Mouse (Mus musculus) E14TG2a.4 (cell line): ENCODE results near the gene Hhip.

Experiments
- CTCF ChIP-seq: conservative IDR thresholded peaks from 2 replicates; pipeline ENCODE4 v1.5.1; 2014; ENCODE audit warnings: low read length
- NANOG ChIP-seq: IDR thresholded peaks from 2 replicates; pipeline ENCODE4 v1.6.1; 2014; ENCODE audit warnings: borderline replicate concordance, low read length, mixed read lengths
- POU5F1 ChIP-seq: IDR thresholded peaks from 2 replicates; pipeline ENCODE4 v1.6.1; 2014; ENCODE audit warnings: low read length, borderline replicate concordance

DNA sequence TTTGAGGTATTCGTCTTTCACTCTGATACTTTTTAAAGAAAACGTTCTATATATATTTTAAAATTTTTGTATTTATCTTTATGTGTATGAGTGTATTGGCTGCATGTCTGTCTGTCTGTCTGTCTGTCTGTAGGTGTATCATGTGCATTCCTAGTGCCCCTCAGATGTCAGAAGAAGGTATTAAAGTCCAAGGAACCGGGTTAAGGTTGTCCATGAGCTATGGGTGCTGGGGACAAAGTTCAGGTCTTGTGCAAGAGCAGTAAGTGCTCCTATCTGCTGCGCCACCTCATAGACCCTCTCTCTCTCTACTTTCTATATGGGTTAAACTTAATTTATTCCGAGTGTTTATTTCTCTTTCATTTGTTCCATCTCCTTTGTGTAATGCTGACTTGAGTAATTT lies 55.5 kb downstream of the Hhip start:
- TF ChIP-seq CTCF = no peak
- TF ChIP-seq NANOG = no peak
- TF ChIP-seq POU5F1 = no peak
